Mouse (Mus musculus): ENCODE measurements around the gene Clptm1l.

Gene Clptm1l

DNA sequence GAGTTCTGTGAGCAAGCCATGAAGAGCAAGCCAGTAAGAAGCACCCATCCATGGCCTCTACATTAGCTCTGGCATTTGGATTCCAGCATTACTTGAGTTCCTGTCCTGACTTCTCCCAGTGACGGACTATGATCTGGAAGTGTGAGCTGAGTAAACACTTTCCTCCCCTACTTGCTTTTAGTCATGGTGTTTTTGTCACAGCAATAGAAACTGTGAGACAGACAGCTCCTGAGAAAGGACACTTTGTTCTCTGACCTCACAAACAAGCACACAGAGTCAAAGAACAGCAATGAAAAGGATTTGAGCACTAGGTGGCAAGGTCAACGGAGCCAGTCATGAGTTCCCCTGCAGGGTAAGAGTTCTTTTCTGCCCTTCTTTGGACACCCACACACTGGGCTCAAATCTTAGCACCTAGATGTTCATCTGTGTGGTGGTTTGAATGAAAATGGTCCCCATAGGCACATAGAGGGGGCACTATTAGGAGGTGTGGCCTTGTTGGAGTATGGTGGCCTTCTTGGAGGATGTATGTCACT, 56.4 kb downstream of the Clptm1l start:
- no peak for DNase-seq (ENCODE audit: low spot score)

Measured in urinary bladder, postnatal 25 days (tissue).